Mouse (Mus musculus): ENCODE data around the gene Nfya. TPM values are rescaled to one million over a fixed set of nuclear protein-coding genes. Genes with fewer than 3 reads are reported as not detected.

Gene Nfya
- 9.6 TPM for polyA plus RNA-seq (2017; shearing (Covaris generic))

DNA sequence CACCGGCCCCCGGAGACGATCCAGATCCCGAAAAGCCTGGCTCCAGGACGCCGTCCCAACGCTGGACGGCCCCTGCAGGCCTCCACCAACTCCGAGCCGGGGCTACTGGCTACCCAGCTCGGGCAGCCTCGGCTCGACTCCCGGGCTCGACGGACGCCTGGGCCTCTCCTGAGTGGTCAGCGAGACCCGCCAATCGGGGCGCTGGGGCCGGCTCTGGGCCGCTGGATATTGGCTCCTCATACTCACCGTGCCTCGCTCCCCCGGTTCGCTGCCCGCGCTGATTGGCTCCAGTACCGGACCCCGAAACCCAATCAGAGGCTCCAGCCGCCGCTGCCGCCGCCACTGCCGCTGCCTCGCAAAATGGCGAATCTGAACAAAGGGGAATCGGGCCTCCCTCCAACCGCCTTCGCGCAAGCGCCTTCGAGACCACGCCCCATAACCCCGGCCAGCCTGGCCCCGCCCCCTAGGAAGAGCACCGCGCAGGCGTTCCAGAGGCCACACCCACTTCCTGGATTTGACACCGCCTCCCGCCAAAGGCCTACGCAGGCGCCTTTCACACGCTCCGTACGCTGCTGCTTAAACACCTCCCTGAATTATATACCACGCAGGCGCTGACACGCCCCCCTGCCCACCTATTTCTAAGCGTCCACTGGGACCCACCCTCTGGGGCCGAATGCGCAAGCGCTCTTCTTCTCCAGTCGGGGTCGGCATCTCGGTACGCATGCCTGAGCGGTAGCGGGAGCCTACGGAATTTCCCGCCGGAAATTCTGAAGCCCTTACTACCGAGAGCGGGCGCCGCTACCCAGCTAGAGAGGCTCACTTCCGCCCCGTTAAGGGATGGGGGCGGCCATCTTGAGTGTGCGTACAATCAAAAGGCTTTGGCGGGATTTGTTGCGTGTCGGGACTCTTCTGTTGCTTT lies at the start of gene Nfya, which contains the start of gene Oard1:
TSS of gene Nfya (minus strand) at position 527 of the 919 bp plus-strand sequence.
TSS of gene Oard1 (plus strand) at position 635 of the 919 bp plus-strand sequence.

DNA sequence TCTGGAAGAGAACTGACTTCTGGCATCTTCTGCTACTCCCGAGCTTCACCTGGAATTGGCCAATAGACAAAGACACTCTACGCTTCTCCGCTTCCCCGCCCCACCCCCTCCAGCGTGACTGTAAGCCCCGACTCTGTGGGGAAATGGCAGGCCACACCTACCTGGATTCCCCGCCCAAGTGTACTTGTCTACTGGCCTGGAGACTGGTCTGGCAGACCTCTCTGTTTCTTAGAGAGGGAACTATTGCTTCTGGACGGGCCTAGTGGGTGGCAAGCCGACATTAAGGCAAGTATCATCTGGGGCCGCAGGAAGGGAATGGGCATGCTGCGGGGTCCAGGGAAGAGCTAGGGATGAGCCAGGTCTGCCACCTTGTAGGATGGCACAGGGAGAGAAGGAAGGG lies 45.0 kb upstream of the Nfya start, which contains the start of gene Unc5cl:
TSS of gene Unc5cl (plus strand) at position 214 of the 400 bp plus-strand sequence.

DNA sequence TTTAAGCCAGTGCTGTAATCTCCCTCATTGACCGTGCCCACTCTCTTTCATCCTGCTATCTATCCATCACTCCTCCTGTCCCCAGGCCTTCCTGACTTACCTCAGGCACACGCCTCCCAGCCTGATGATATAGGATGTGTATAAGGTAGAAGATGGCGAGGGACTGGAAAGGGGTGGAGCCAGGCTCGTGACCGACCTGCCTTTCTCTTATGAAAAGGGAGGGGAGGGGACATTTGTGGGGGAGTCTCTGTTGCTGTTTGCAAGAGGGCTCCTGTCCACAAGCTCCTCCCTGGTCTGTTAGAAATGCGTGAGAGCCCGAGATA lies 41.6 kb upstream of the Nfya start, which contains the start of gene Tspo2:
TSS of gene Tspo2 (minus strand) at position 170 of the 323 bp plus-strand sequence.

DNA sequence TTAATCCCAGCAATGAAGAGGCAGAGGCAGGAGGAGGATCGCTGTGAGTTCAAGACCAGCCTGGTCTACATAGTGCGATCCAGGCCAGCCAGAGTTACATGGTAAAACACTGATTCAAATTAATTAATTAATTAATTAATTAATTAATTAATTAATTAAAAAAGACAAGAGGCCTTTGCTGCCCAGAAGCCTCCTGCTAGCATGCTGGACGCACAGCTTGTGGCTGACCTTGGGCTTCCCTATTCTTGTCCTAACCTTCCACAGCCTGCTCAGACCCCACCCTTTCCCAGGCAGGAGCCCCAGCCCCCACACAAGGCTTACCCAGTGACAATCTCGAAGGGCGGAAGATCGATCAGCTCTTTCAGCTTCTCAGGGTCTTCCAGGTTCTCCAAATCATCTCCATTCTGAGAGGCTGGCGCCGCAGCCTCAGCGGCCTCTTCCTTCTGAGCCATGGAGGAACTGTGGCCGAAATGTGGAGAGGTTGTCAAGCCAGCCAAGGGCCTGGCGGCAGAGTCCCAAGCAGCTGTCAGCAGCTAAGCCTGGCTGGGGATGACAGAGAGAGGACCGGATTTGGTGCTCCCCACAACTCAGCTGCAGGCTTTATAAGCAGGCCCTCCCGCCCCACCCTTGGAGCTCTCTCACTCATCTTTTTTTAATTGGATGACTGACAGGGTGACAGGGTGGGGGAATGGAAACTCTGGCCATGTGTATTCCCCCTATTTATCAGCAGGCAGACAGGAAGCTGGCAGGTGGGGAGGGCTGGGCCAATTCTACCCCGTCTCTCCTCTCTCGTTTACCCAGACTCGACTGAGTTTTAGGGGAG lies 22.7 kb upstream of the Nfya start, which contains the start of gene Apobec2:
TSS of gene Apobec2 (minus strand) at position 773 of the 823 bp plus-strand sequence.

DNA sequence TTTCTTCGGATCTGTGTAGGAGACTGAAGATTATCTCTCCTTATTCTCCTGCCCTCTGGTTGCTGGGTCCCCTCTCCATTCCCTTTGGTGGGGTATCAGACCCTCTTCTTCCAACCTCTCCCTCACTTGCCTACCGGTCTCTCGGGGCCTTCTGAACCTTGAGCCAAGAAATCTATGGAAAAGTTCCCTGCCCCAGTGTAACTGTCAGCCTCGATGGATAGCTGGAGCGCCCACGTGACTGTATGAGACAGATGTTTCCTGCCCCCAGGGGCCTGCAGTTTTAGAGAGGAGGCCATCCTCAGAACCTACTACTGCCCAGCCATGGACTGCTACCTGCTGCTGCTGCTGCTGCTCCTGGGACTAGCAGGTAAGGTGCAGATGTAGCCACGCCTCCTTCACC lies 50.1 kb downstream of the Nfya start, which contains the start of gene Treml1:
TSS of gene Treml1 (plus strand) at position 301 of the 400 bp plus-strand sequence.

DNA sequence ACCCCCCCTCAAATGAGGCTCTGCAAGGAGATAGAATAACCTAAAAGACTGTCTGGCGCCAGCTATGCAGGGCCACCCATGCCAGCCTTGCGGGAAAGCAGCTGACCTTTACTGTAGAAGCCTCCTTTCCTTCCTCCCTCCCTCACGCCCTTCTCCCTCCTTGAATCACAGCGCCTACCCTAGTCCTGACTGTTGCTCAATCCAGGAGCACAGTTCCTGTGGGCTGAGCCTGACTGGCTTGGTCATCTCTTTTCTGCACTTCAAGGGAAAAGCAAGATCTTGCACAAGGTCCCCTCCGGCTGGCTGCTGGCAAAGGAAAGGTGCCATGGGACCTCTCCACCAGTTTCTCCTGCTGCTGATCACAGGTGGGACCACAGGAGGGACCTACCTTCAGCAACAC lies 63.5 kb downstream of the Nfya start, which contains the start of gene Trem2:
TSS of gene Trem2 (plus strand) at position 171 of the 400 bp plus-strand sequence.

Other genes with a start within 250 kb of the Nfya start
- gene A530064D06Rik, start 242.6 kb downstream of the Nfya start, polyA plus RNA-seq (2017; shearing (Covaris generic)), result 0.16 TPM
- 0.21 TPM for gene Trem1, start 177.1 kb downstream of the Nfya start, polyA plus RNA-seq (2017; shearing (Covaris generic))
- gene Trem3, start 162.1 kb downstream of the Nfya start, polyA plus RNA-seq (2017; shearing (Covaris generic)), result not detected
- 0.94 TPM for gene Treml4, start 145.6 kb downstream of the Nfya start, polyA plus RNA-seq (2017; shearing (Covaris generic))
- gene Treml2, start 110.4 kb downstream of the Nfya start, polyA plus RNA-seq (2017; shearing (Covaris generic)), result 1.7 TPM
- 0.96 TPM for gene B430306N03Rik, start 93.8 kb downstream of the Nfya start, polyA plus RNA-seq (2017; shearing (Covaris generic))
- gene Trem2, start 63.5 kb downstream of the Nfya start, polyA plus RNA-seq (2017; shearing (Covaris generic)), result not detected
- gene Treml1, start 50.0 kb downstream of the Nfya start, polyA plus RNA-seq (2017; shearing (Covaris generic)), result not detected
- gene Oard1, start 108 bp upstream of the Nfya start, polyA plus RNA-seq (2017; shearing (Covaris generic)), result 58.5 TPM
- gene Apobec2, start 23.0 kb upstream of the Nfya start, polyA plus RNA-seq (2017; shearing (Covaris generic)), result 18.2 TPM
- 0.32 TPM for gene Tspo2, start 41.6 kb upstream of the Nfya start, polyA plus RNA-seq (2017; shearing (Covaris generic))
- 7.1 TPM for gene Unc5cl, start 45.0 kb upstream of the Nfya start, polyA plus RNA-seq (2017; shearing (Covaris generic))

Measured in effector memory CD4-positive, alpha-beta T cell, adult 7 months (primary cell).